Mouse (Mus musculus): ENCODE measurements at regions not wholly inside any gene's neighbourhood (a gene's known extent, or its start where the extent isn't known, plus 50 kb on each side); places are given as distances from the start of the nearest gene placed in this dataset.

GRCm38 (mm10) chr9:116511450-116511849, 336.3 kb upstream of the Tgfbr2 start:
- Histone ChIP-seq H3K27me3 (ENCODE audit: control insufficient read depth, insufficient read depth, low read length) (no peaks in the 10 kb centered on the region), H3K27ac (no peak overlapping the region), H3K36me3 (ENCODE audit: control insufficient read depth, insufficient read depth, low read length) (no peaks in the 10 kb centered on the region), H3K4me3 (no peak overlapping the region), H3K4me1 (ENCODE audit: control insufficient read depth, insufficient read depth, low read length) (peaks cover 2% of the 10 kb centered on the region; the same call in 1 of the 2 replicates), H3K9ac (ENCODE audit: low read depth, low read length) (no peak overlapping the region), H3K79me2 (replicated peaks; ENCODE audit: control insufficient read depth, insufficient read depth, low read length) (no peaks in the 10 kb centered on the region)
- peak; percentile 76 for TF ChIP-seq CTCF (IDR thresholded peaks at IDR 0.05)
- no peak for TF ChIP-seq POLR2A (IDR thresholded peaks at IDR 0.05; ENCODE audit: insufficient read depth, low read depth, low read length)
- intact Hi-C loops (cut with DNase I), result loop anchor here (2.0 kb wide), 1 partner anchor 85 kb away; no protein-coding TSS in a partner anchor
- WGBS, result 42% methylated on average over 3 of the region's 3 CpGs
- DNase-seq, result no peak

- Histone ChIP-seq H3K27ac (no peak overlapping the region), H3K79me2 (replicated peaks; ENCODE audit: control insufficient read depth, insufficient read depth, low read length) (no peaks in the 10 kb centered on the region), H3K36me3 (ENCODE audit: control insufficient read depth, insufficient read depth, low read length) (no peaks in the 10 kb centered on the region), H3K4me1 (ENCODE audit: control insufficient read depth, insufficient read depth, low read length) (peaks cover 2% of the 10 kb centered on the region; the same call in 1 of the 2 replicates), H3K9ac (ENCODE audit: low read depth, low read length) (no peak overlapping the region), H3K27me3 (ENCODE audit: control insufficient read depth, insufficient read depth, low read length) (no peaks in the 10 kb centered on the region), H3K4me3 (no peak overlapping the region)
- TF ChIP-seq EP300 (IDR thresholded peaks at IDR 0.05; ENCODE audit: insufficient read depth, low read depth, low read length) (no peak), CTCF (IDR thresholded peaks at IDR 0.05) (no peak), POLR2A (IDR thresholded peaks at IDR 0.05; ENCODE audit: insufficient read depth, low read depth, low read length) (no peak)
- WGBS, result 73% methylated on average over 5 of the region's 5 CpGs
- intact Hi-C loops (cut with DNase I), result no loop called here
- DNase-seq, result no peak
Observed at GRCm38 (mm10) chr9:116507756-116508155, 332.6 kb upstream of the Tgfbr2 start.

GRCm38 (mm10) chr9:116502831-116503230, 327.7 kb upstream of the Tgfbr2 start:
- no peaks in the 10 kb centered on the region for H3K36me3 ChIP-seq (ENCODE audit: control insufficient read depth, insufficient read depth, low read length)
- H3K27ac ChIP-seq, result no peak overlapping the region
- intact Hi-C loops (cut with DNase I), result no loop called here
- no peaks in the 10 kb centered on the region for H3K79me2 ChIP-seq (replicated peaks; ENCODE audit: control insufficient read depth, insufficient read depth, low read length)
- no peak overlapping the region for H3K4me3 ChIP-seq
- WGBS, result 69% methylated on average over 5 of the region's 5 CpGs
- no peaks in the 10 kb centered on the region for H3K27me3 ChIP-seq (ENCODE audit: control insufficient read depth, insufficient read depth, low read length)
- H3K4me1 ChIP-seq (ENCODE audit: control insufficient read depth, insufficient read depth, low read length), result peaks cover 2% of the 10 kb centered on the region; the same call in 1 of the 2 replicates
- H3K9ac ChIP-seq (ENCODE audit: low read depth, low read length), result no peak overlapping the region
- TF ChIP-seq EP300 (IDR thresholded peaks at IDR 0.05; ENCODE audit: insufficient read depth, low read depth, low read length) (no peak), CTCF (IDR thresholded peaks at IDR 0.05) (no peak), POLR2A (IDR thresholded peaks at IDR 0.05; ENCODE audit: insufficient read depth, low read depth, low read length) (no peak)
- no peak for DNase-seq

DNA sequence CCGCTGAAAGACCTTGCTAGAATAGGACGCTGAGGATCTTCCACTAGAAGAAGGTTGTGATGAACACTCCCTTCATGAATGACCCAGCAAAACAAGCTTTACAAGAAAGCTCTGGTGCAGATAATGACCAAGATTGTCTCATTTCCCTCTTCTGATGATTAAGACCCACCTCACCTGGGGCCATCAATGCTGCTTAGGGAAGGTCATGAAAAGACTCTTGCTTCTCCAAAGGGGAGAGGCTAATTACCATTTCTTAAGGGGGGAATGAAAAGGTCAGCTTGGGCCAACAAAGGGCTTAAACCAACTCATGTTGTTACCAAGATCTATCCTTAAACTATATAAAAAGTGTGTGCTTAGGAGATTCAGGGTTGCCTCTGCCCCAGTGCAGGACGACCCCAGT, 325.8 kb upstream of the Tgfbr2 start:
- no peak for TF ChIP-seq POLR2A (IDR thresholded peaks at IDR 0.05; ENCODE audit: insufficient read depth, low read depth, low read length)
- no peak for TF ChIP-seq EP300 (IDR thresholded peaks at IDR 0.05; ENCODE audit: insufficient read depth, low read depth, low read length)
- Histone ChIP-seq H3K27ac (no peak overlapping the region), H3K4me3 (no peak overlapping the region), H3K4me1 (ENCODE audit: control insufficient read depth, insufficient read depth, low read length) (no peaks in the 10 kb centered on the region), H3K79me2 (replicated peaks; ENCODE audit: control insufficient read depth, insufficient read depth, low read length) (no peaks in the 10 kb centered on the region), H3K36me3 (ENCODE audit: control insufficient read depth, insufficient read depth, low read length) (no peaks in the 10 kb centered on the region), H3K9ac (ENCODE audit: low read depth, low read length) (no peak overlapping the region), H3K27me3 (ENCODE audit: control insufficient read depth, insufficient read depth, low read length) (no peaks in the 10 kb centered on the region)
- no peak for DNase-seq
- intact Hi-C loops (cut with DNase I), result no loop called here
- 94% methylated on average over 3 of the region's 3 CpGs for WGBS

DNA sequence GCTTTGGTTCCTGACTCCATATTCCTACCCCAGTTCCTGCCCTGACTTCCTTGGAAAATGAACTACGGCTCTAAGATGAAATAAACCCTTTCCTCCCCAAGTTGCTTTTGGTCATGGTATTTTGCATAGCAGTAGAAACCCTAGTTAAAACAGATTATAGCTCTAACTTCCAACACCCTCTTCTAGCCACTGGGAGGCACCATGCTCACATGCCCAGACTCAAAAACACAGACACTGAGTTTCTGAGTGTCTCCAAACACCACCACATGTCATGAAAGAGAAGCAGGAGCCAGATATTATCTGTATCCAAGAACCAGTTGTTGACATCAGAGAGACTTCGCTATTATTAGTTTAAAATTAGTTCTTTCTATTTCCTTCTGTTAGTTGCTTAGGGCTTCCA, 316.1 kb upstream of the Tgfbr2 start:
- no peak for DNase-seq
- Histone ChIP-seq H3K9ac (ENCODE audit: low read depth, low read length) (no peak overlapping the region), H3K4me1 (ENCODE audit: control insufficient read depth, insufficient read depth, low read length) (no peaks in the 10 kb centered on the region; the same call in 1 of the 2 replicates), H3K36me3 (ENCODE audit: control insufficient read depth, insufficient read depth, low read length) (no peaks in the 10 kb centered on the region), H3K4me3 (no peak overlapping the region), H3K79me2 (replicated peaks; ENCODE audit: control insufficient read depth, insufficient read depth, low read length) (no peaks in the 10 kb centered on the region), H3K27ac (no peak overlapping the region), H3K27me3 (ENCODE audit: control insufficient read depth, insufficient read depth, low read length) (no peaks in the 10 kb centered on the region)
- no peak for TF ChIP-seq POLR2A (IDR thresholded peaks at IDR 0.05; ENCODE audit: insufficient read depth, low read depth, low read length)
- TF ChIP-seq EP300 (IDR thresholded peaks at IDR 0.05; ENCODE audit: insufficient read depth, low read depth, low read length), result no peak
- peak; percentile 42 for TF ChIP-seq CTCF (IDR thresholded peaks at IDR 0.05)
- WGBS, result 81% methylated on average over 2 of the region's 2 CpGs
- intact Hi-C loops (cut with DNase I), result no loop called here

DNA sequence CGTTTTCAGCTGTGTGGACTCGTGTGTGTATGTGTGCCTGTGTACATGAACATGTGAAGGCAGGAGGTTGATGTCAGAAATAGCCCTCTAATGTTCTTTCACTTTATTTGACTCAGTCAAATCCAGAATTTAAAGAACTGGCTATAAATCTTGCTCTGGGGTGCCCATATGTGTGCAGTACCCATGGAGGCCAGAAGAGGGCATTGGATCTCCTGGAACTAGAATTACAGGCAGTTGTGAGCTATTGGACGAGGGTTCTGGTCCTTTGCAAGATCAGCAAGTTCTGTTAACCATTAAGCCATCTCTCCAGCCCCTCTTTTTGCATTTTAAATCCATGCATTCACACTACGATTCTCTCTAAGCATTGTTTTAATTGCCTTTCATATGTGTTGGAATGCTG, 314.6 kb upstream of the Tgfbr2 start:
- H3K4me3 ChIP-seq, result no peak overlapping the region
- WGBS, result 82% methylated on average over 4 of the region's 4 CpGs
- no peaks in the 10 kb centered on the region for H3K79me2 ChIP-seq (replicated peaks; ENCODE audit: control insufficient read depth, insufficient read depth, low read length)
- H3K27ac ChIP-seq, result no peak overlapping the region
- TF ChIP-seq EP300 (IDR thresholded peaks at IDR 0.05; ENCODE audit: insufficient read depth, low read depth, low read length) (no peak), CTCF (IDR thresholded peaks at IDR 0.05) (peak; percentile 65)
- intact Hi-C loops (cut with DNase I), result no loop called here
- H3K27me3 ChIP-seq (ENCODE audit: control insufficient read depth, insufficient read depth, low read length), result no peaks in the 10 kb centered on the region
- no peaks in the 10 kb centered on the region for H3K36me3 ChIP-seq (ENCODE audit: control insufficient read depth, insufficient read depth, low read length)
- no peak for DNase-seq
- H3K4me1 ChIP-seq (ENCODE audit: control insufficient read depth, insufficient read depth, low read length), result no peaks in the 10 kb centered on the region; the same call in 1 of the 2 replicates
- no peak overlapping the region for H3K9ac ChIP-seq (ENCODE audit: low read depth, low read length)

All from heart, adult 2 months (tissue).